Mouse (Mus musculus) limb, embryonic 14.5 days (tissue): Measurements from ENCODE around the gene Rfxap. TPM values are rescaled to one million over a fixed set of nuclear protein-coding genes. Genes with fewer than 3 reads are reported as not detected.

Experiments
- ATAC-seq: fragments of 200-750 bp; cut with Nextera tagmentation; 2 replicates; pipeline ENCODE4 v1.8.0; 2017; ENCODE audit warnings: low read depth, moderate number of reproducible peaks, moderate TSS enrichment; ENCODE audit not compliant: low FRiP score
- DNase-seq: peaks from one replicate; pipeline ENCODE4 v3.0.0-alpha.2; 2015; ENCODE audit warnings: low spot score
- H3K27ac ChIP-seq: fragments of 300-500 bp; sonication (generic); replicated peaks from 2 replicates; pipeline ENCODE4 v1.5.1; 2014; ENCODE audit warnings: low read depth, mild to moderate bottlenecking, low read length, moderate library complexity, mixed read lengths
- H3K27me3 ChIP-seq: fragments of 300-500 bp; sonication (generic); 2 replicates; pipeline ENCODE4 v1.6.1; 2014; ENCODE audit warnings: low read length, mixed read lengths; ENCODE audit not compliant: control insufficient read depth, insufficient read depth
- H3K36me3 ChIP-seq: fragments of 300-500 bp; sonication (generic); 2 replicates; pipeline ENCODE4 v1.6.1; 2014; ENCODE audit warnings: mild to moderate bottlenecking, low read length, moderate library complexity, mixed read lengths; ENCODE audit not compliant: control insufficient read depth, insufficient read depth
- H3K4me1 ChIP-seq: fragments of 300-500 bp; sonication (generic); 2 replicates; pipeline ENCODE4 v1.6.1; 2014; ENCODE audit warnings: antibody characterized with exemption, low read length, mixed read lengths; ENCODE audit not compliant: control insufficient read depth, insufficient read depth
- H3K4me2 ChIP-seq: fragments of 300-500 bp; sonication (generic); replicated peaks from 2 replicates; pipeline ENCODE4 v1.6.1; 2014; ENCODE audit warnings: low read depth, mild to moderate bottlenecking, low read length, moderate library complexity; ENCODE audit not compliant: severe bottlenecking
- H3K4me3 ChIP-seq: fragments of 300-500 bp; sonication (generic); replicated peaks from 2 replicates; pipeline ENCODE4 v1.5.1; 2014; ENCODE audit warnings: low read length
- H3K9ac ChIP-seq: fragments of 300-500 bp; sonication (generic); 2 replicates; pipeline ENCODE4 v1.6.1; 2014; ENCODE audit warnings: mild to moderate bottlenecking, low read depth, low read length, moderate library complexity; ENCODE audit not compliant: severe bottlenecking
- H3K9me3 ChIP-seq: fragments of 300-500 bp; sonication (generic); 2 replicates; pipeline ENCODE4 v1.6.1; 2016; ENCODE audit warnings: low read length; ENCODE audit not compliant: control insufficient read depth
- POLR2A ChIP-seq: fragments of 200-500 bp; IDR thresholded peaks from 2 replicates; pipeline ENCODE4 v1.8.0; 2012; ENCODE audit warnings: inconsistent platforms, mild to moderate bottlenecking, moderate library complexity, borderline replicate concordance; ENCODE audit not compliant: insufficient read depth, insufficient read length; ENCODE audit errors: extremely low read depth
- WGBS: fragments of 180-500 bp; shearing (Covaris S2); extraction: QIAGEN DNeasy Blood & Tissue Kit; methylation state at CpG from one replicate; pipeline ENCODE4 v1.1.7; 2014; 5-methylcytosine and 5-hydroxymethylcytosine counted together
- polyA plus RNA-seq, 2 experiments: library from polyadenylated mRNA; depleted of rRNA in 1 of 2; stranded (reverse) in 1 of 2; unstranded in 1 of 2; fragments of >200 nt; fragmentation: Nextera tagmentation in 1 of 2; extraction: Ambion mirVana in 1 of 2; gene quantifications; 2 replicates each; pipeline versions ENCODE4 v1.2.1 to v1.2.3; 2012 to 2014

The Rfxap gene
- polyA plus RNA-seq (2012; rRNA removed), result 32.3 and 43.1 TPM in 2 replicates
- 48.7 and 54.9 TPM in 2 replicates for polyA plus RNA-seq (2014; fragmentation: Nextera tagmentation; extraction: Ambion mirVana)

- H3K36me3 ChIP-seq, result peaks cover 21% of the 10 kb centered on the region
- peak within 1 kb of the TSS; percentile 96 for H3K9ac ChIP-seq
- peak within 1 kb of the TSS; percentile 80 for H3K4me2 ChIP-seq
- 3% methylated on average over 50 of the region's 52 CpGs for WGBS
- no peaks in the 10 kb centered on the region for H3K27me3 ChIP-seq
- no peaks in the 10 kb centered on the region for H3K9me3 ChIP-seq
- peak within 1 kb of the TSS; percentile 93 for H3K27ac ChIP-seq
- TF ChIP-seq POLR2A, result peak; percentile 87; the same call in 1 of the 2 replicates
- peak within 1 kb of the TSS; percentile 86 for H3K4me3 ChIP-seq
- peak; percentile 96 for DNase-seq
- ATAC-seq, result peak; percentile 95
- H3K4me1 ChIP-seq, result peaks cover 11% of the 10 kb centered on the region
These were observed at the start of gene Rfxap for GRCm38 (mm10) chr3:54807666-54808217. Rfxap (minus strand) TSS chr3:54807791.

DNA sequence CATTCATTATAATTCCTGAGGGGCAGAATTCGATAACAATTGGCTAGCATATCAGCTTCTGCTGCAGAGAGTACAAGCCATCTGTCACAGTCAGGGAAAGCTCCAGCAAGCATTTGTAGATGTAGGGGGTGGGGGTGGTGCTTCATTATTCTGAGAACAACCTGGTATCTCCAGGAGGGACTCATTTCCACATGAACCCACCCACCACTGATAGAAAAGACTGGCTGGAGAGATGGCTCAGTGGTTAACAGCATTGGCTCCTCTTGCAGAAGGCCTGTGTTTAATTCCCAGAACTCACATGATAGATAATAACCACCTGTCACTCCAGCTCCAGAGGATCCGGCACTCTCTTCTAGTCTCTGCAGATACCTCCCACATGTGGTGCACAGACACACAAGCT, 27.8 kb upstream of the Rfxap start:
- no peak overlapping the region for H3K9ac ChIP-seq
- H3K36me3 ChIP-seq, result no peaks in the 10 kb centered on the region
- 54% methylated on average over 2 of the region's 2 CpGs for WGBS
- no peaks in the 10 kb centered on the region for H3K4me1 ChIP-seq
- H3K4me3 ChIP-seq, result no peak overlapping the region
- DNase-seq, result peak; percentile 22
- no peaks in the 10 kb centered on the region for H3K9me3 ChIP-seq
- H3K27me3 ChIP-seq, result no peaks in the 10 kb centered on the region
- no peak overlapping the region for H3K4me2 ChIP-seq
- H3K27ac ChIP-seq, result no peak overlapping the region
- TF ChIP-seq POLR2A, result no peak
- ATAC-seq, result no peak

DNA sequence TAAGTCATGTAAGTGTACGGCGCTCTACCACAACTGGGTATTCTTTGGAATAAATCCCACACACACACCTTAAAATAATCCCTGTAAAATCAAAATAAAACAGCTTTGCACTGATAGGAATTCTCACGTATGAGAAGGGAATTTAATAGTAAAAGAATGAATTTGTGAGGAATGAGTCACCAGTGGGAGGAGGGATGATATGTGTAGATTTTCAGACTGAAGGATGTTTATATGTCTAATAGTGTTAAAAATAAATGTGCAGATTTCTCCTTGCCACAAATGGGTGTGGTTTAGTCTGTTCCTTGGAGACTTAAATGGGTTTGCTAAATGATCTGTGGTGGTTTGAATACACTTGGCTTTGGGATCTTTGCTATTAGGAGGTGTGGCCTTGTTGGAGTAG, 24.9 kb upstream of the Rfxap start:
- H3K4me2 ChIP-seq, result no peak overlapping the region
- H3K9ac ChIP-seq, result no peak overlapping the region
- H3K9me3 ChIP-seq, result no peaks in the 10 kb centered on the region
- TF ChIP-seq POLR2A, result no peak
- ATAC-seq (no peak), DNase-seq (no peak)
- no peak overlapping the region for H3K27ac ChIP-seq
- H3K27me3 ChIP-seq, result no peaks in the 10 kb centered on the region
- WGBS, result 77% methylated on average over 3 of the region's 3 CpGs
- H3K4me3 ChIP-seq, result no peak overlapping the region
- H3K36me3 ChIP-seq, result no peaks in the 10 kb centered on the region
- H3K4me1 ChIP-seq, result no peaks in the 10 kb centered on the region

GRCm38 (mm10) chr3:54822526-54822925, 14.9 kb upstream of the Rfxap start:
- H3K9ac ChIP-seq, result no peak overlapping the region
- no peak for TF ChIP-seq POLR2A
- no peak for DNase-seq
- no peak for ATAC-seq
- no peaks in the 10 kb centered on the region for H3K36me3 ChIP-seq
- H3K9me3 ChIP-seq, result no peaks in the 10 kb centered on the region
- H3K4me2 ChIP-seq, result no peak overlapping the region
- H3K4me1 ChIP-seq, result no peaks in the 10 kb centered on the region
- 35% methylated on average over 5 of the region's 5 CpGs for WGBS
- H3K27ac ChIP-seq, result no peak overlapping the region
- H3K27me3 ChIP-seq, result no peaks in the 10 kb centered on the region
- H3K4me3 ChIP-seq, result no peak overlapping the region

DNA sequence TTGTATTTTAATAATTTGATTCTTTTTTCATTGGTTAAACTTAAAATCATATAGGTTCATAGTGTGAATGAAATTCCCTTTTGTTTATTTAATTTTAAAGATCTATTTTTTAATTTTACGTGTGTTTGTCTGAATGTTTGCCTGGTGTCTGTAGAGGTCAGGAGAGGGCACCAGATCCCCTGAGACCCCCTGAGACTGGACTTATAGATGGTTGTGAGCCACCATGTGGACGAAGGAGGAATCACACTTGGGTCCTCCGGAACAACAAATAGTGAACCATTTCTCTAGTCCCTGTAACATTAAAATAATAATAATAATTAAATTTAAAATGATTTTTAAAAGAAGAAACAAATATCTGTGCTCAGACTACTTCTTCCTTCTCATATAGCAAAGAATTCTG, 7.7 kb upstream of the Rfxap start:
- H3K4me2 ChIP-seq, result no peak overlapping the region
- no peaks in the 10 kb centered on the region for H3K9me3 ChIP-seq
- no peaks in the 10 kb centered on the region for H3K36me3 ChIP-seq
- H3K9ac ChIP-seq, result no peak overlapping the region
- DNase-seq (peak; percentile 80), ATAC-seq (no peak; the same call in 1 of the 2 replicates)
- H3K4me3 ChIP-seq, result no peak overlapping the region
- WGBS, result 27% methylated on average over 3 of the region's 3 CpGs
- TF ChIP-seq POLR2A, result no peak
- no peaks in the 10 kb centered on the region for H3K4me1 ChIP-seq
- no peak overlapping the region for H3K27ac ChIP-seq
- no peaks in the 10 kb centered on the region for H3K27me3 ChIP-seq
